Mouse (Mus musculus) right cerebral cortex, postnatal 10 days (tissue): ENCODE measurements around the gene Rnpepl1.

Experiments used
- DNase-seq, 2 experiments: peaks; one replicate each; pipeline ENCODE4 v3.0.0; 2021; ENCODE audit warnings: low spot score in 2 of 2

The Rnpepl1 gene

GRCm38 (mm10) chr1:92936467-92936866, 25.9 kb downstream of the Rnpepl1 start:
- no peak for DNase-seq

GRCm38 (mm10) chr1:92937797-92938196, 27.2 kb downstream of the Rnpepl1 start:
- no peak for DNase-seq

- no peak for DNase-seq
These were observed 29.2 kb downstream of the Rnpepl1 start for GRCm38 (mm10) chr1:92939746-92940145.

- no peak for DNase-seq
These were observed 32.8 kb downstream of the Rnpepl1 start for GRCm38 (mm10) chr1:92943219-92943989.

- DNase-seq = peak in 1 of 2 experiments; percentile 18
These were observed 37.4 kb downstream of the Rnpepl1 start for GRCm38 (mm10) chr1:92947966-92948365.

- peak; percentile 21 to 23 for DNase-seq
These were observed 38.8 kb downstream of the Rnpepl1 start for GRCm38 (mm10) chr1:92949426-92949825.

GRCm38 (mm10) chr1:92950607-92951006, 40.0 kb downstream of the Rnpepl1 start, which contains the start of gene Gpr35:
Gene Gpr35, plus strand, starts transcription at chr1:92950865.
- peak; percentile 13 to 19 for DNase-seq

- peak in 1 of 2 experiments; percentile 9 for DNase-seq
These were observed 43.1 kb downstream of the Rnpepl1 start for GRCm38 (mm10) chr1:92953641-92954040.

GRCm38 (mm10) chr1:92956571-92957335, 46.2 kb downstream of the Rnpepl1 start:
- peak; percentile 72 to 78 for DNase-seq

GRCm38 (mm10) chr1:92958999-92959398, 48.4 kb downstream of the Rnpepl1 start:
- DNase-seq = peak in 1 of 2 experiments; percentile 3

- DNase-seq = peak in 1 of 2 experiments; percentile 12
These were observed 60.2 kb downstream of the Rnpepl1 start for GRCm38 (mm10) chr1:92970791-92971190.

- DNase-seq = peak in 1 of 2 experiments; percentile 18
These were observed 61.6 kb downstream of the Rnpepl1 start for GRCm38 (mm10) chr1:92971879-92972795.

- DNase-seq = peak; percentile 43 to 72
These were observed 62.3 kb downstream of the Rnpepl1 start for GRCm38 (mm10) chr1:92972854-92973253.
